Mouse (Mus musculus): ENCODE results near the gene Dclre1c.

The Dclre1c gene

DNA sequence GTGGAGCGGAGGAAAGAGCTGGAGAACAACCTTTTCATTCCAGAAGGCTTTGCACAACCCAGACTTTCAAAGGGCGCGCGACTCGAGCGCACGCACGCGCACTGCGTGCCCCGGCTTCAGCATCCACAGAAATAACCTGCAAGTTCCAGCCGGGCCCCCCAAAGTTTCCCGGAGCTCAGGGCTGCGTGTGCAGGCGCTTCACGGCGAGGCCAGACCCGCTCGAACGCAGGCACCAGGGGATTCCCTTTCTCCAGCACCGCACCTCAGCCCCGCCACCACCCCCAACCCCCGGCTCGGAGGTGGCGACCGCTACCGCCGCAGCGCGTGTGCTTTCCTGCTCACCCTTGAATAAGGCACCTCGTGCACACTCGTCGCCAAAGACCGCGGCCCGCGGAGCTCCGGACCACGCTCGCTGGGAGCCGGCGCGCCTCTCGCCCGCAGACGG, 50.5 kb downstream of the Dclre1c start:
- no peak for DNase-seq (ENCODE audit: low read depth in 1 of 2, low spot score in 2 of 2)

- DNase-seq (ENCODE audit: low read depth in 1 of 2, low spot score in 2 of 2): peak; percentile 92 to 96
These were observed 50.9 kb downstream of the Dclre1c start, which contains the start of gene Suv39h2 for GRCm38 (mm10) chr2:3474861-3475283. Suv39h2 (minus strand) TSS chr2:3475031.

DNA sequence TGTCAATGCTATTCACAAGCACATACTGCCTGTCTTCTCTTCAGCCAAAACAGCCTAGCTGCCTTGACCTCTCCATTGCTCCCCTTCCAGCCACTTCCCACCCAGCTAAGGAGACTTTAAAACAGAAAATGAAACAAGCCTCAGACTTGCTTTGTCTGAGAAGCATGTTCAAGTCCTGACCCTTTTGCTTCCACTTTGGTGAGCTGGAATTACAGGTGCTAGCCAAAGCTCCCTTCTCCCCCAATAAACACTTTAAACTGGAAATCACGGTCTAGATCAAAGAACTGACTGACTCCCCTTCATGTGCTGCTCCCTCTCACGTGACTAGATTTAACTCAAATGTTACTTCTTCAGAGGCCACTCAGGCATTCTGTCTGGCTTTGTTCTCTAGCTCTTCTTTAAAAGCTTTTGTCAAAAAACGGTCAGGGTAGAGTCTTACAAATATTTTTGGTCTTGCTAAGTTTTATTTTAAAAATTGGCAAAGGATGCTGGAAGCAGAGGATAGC, 51.9 kb downstream of the Dclre1c start:
- DNase-seq (ENCODE audit: low read depth in 1 of 2, low spot score in 2 of 2): no peak

- DNase-seq (ENCODE audit: low read depth in 1 of 2, low spot score in 2 of 2): no peak
These were observed 56.3 kb downstream of the Dclre1c start for GRCm38 (mm10) chr2:3480239-3480638.

DNA sequence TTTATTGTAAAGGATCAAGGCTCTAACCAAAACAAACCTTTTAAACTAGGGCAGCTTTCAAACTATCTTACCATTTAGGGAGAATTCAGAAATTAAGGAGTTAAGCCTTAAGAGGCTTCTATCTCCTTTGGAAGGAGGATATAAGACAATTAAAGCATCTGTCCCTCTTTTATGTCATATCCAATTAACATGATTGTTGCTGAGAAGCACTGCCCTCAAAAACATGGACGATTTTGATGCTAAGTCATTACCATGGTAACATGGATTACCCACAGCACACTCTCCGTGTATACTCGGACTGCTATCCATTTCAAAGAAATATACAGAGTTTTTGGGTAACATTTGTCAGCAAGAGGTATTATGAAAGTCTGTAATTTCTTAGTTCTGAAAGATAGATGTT, 65.9 kb downstream of the Dclre1c start:
- no peak for DNase-seq (ENCODE audit: low read depth in 1 of 2, low spot score in 2 of 2)

DNA sequence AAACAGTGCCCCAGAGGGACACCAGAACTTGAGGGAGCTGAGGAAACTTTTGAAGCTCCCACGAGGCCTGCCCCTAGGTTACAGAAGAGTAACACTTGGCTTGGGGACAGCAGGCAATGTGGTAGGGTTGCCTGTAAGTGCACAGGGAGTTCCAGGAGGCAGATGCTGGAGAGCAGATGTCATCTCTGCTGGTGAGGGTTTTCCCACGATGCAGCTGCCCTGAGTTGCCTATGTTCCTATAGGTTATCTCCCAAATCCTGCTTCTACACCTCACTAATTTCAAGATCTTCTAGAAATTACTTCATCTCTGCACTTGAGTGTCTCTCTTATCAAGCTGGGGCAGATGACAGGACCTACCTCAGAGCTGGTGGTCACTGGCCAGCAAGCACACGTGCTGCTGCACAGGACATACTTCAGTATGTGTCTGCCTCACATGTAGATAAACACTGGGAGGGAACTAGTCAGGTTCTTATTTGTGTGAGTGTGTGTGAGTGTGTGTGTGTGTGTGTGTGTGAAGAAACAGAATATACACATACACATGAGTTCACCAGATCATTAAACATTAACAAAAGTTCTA, 70.0 kb downstream of the Dclre1c start:
- no peak for DNase-seq (ENCODE audit: low read depth in 1 of 2, low spot score in 2 of 2)

- DNase-seq (ENCODE audit: low read depth in 1 of 2, low spot score in 2 of 2): no peak
These were observed 75.6 kb downstream of the Dclre1c start for GRCm38 (mm10) chr2:3499543-3499942.

DNA sequence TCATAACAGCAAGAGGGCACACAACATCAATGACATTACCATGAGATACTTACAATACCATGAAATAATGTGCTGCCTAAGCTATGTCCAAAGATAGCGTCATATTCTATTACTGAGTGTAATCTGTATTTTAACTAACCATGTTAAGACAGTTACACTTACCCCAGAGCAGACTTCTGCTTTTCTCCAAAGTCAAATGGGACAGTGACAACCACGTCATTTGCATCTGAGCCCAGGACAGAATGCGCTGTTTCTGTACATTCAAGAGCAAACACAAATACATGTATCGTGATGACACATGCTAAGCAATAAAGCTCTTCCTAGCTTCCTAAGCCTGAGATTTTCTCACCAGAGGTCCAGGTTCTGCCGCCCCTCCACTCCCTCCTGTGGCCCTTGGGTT, 77.0 kb downstream of the Dclre1c start:
- DNase-seq (ENCODE audit: low read depth in 1 of 2, low spot score in 2 of 2): no peak

GRCm38 (mm10) chr2:3512076-3512475, 88.1 kb downstream of the Dclre1c start:
- DNase-seq (ENCODE audit: low read depth in 1 of 2, low spot score in 2 of 2): peak; percentile 5 to 34

DNA sequence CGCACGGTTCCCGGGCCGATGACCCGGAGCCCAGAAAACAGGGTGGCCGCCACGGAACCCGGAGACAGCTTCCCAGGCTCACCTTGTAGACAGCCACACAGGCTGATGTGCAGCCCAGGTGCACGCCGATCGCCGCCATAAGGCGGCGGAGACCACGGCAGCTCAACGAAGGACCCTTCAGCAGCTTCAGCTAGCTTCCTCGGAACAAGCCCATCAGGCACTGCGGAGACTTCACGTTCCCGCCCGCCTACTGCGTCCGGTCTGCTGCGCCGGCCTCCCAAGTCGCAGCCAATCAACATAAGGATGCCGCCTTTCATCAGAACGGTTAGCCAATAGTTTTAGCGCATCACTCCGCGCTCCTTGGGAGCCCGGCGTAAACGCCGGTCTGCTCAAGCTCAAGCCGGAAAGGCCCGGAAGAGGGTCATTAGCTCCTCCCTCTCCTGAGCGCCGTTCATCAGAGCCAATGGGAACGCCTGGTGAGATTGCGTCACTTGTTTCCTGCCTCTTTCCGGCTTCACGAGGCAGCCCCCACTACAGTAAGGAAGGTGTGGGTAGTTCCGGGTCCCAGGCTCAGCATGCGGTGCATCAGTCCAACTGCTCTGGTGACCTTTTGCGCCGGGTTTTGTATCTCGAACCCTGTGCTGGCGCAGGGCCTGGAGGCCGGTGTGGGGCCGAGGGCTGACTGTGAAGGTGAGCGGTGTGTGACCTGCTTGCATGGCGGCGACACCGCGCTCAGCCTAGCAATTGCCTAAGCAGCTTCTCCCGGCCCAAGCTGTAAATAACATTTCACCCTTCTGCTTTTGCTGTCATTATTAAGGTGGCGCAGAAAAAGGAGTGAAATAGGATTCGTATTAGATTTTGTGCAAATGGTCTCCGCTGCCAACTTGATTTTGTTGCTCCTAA, 88.9 kb downstream of the Dclre1c start, which contains the start of the genes Gm45902, Hspa14 and Cdnf:
TSS of gene Gm45902 (minus strand) at position 239 of the 903 bp plus-strand sequence.
TSS of gene Hspa14 (minus strand) at position 263 of the 903 bp plus-strand sequence.
TSS of gene Cdnf (plus strand) at position 479 of the 903 bp plus-strand sequence.
- peak; percentile 92 to 94 for DNase-seq (ENCODE audit: low read depth in 1 of 2, low spot score in 2 of 2)

Measured in monocyte, adult 2 months (primary cell).